Mouse (Mus musculus): Measurements from ENCODE around the gene Pknox2. TPM values are rescaled to one million over a fixed set of nuclear protein-coding genes. Genes with fewer than 3 reads are reported as not detected.

The Pknox2 gene
- polyA plus RNA-seq, 1 experiment from 2014 or later = 33.4 TPM

DNA sequence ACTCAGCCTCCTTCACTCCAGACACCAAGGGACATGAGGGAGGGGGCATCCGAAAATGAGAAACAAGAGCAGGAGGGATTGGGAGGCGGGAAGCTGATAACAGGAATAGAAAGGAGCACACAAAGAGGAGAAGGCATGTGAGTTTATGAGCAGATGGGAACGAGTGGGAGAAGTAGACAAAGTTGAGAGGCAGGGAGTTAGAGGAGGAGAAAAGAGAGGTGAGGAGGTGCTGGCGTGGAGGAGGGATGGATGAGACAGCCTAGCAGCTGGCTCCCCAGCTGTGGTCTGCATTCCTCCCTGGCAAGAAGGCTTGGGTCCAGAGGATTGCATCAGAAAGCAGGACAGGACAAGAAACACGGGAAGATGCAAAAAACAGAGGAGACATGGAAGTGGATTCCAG lies 92.5 kb downstream of the Pknox2 start:
- no peak for ATAC-seq (ENCODE audit: low read depth)
- Histone ChIP-seq H3K9me3 (ENCODE audit: control insufficient read depth, low read length) (no peaks in the 10 kb centered on the region), H3K4me2 (ENCODE audit: low read depth, low read length) (no peak overlapping the region), H3K36me3 (ENCODE audit: control insufficient read depth, insufficient read depth, low read length) (no peaks in the 10 kb centered on the region), H3K4me1 (ENCODE audit: control insufficient read depth, insufficient read depth, low read length) (peaks cover 39% of the 10 kb centered on the region), H3K27me3 (ENCODE audit: control insufficient read depth, insufficient read depth, low read length) (no peaks in the 10 kb centered on the region), H3K9ac (replicated peaks; ENCODE audit: low read depth, low read length) (no peak overlapping the region; the same call in 1 of the 2 replicates), H3K27ac (ENCODE audit: low read depth, low read length) (no peak overlapping the region; the same call in 1 of the 2 replicates), H3K4me3 (ENCODE audit: low read depth, low read length) (no peak overlapping the region)
- WGBS = 23% methylated on average over 5 of the region's 5 CpGs

- no peaks in the 10 kb centered on the region for H3K36me3 ChIP-seq (ENCODE audit: control insufficient read depth, insufficient read depth, low read length)
- H3K4me2 ChIP-seq (ENCODE audit: low read depth, low read length) = peak overlapping the region; percentile 29; the same call in 1 of the 2 replicates
- no peaks in the 10 kb centered on the region for H3K27me3 ChIP-seq (ENCODE audit: control insufficient read depth, insufficient read depth, low read length)
- no peak overlapping the region for H3K4me3 ChIP-seq (ENCODE audit: low read depth, low read length)
- no peaks in the 10 kb centered on the region for H3K9me3 ChIP-seq (ENCODE audit: control insufficient read depth, low read length)
- H3K4me1 ChIP-seq (ENCODE audit: control insufficient read depth, insufficient read depth, low read length) = peaks cover 43% of the 10 kb centered on the region
- H3K9ac ChIP-seq (replicated peaks; ENCODE audit: low read depth, low read length) = no peak overlapping the region; the same call in 1 of the 2 replicates
- 15% methylated on average over 21 of the region's 21 CpGs for WGBS
- peak; percentile 62 for ATAC-seq (ENCODE audit: low read depth)
- H3K27ac ChIP-seq (ENCODE audit: low read depth, low read length) = peak overlapping the region; percentile 61
These were observed 93.3 kb downstream of the Pknox2 start for GRCm38 (mm10) chr9:37053601-37054512.

GRCm38 (mm10) chr9:37053041-37053440 lies 94.2 kb downstream of the Pknox2 start:
- Histone ChIP-seq H3K4me1 (ENCODE audit: control insufficient read depth, insufficient read depth, low read length) (peaks cover 37% of the 10 kb centered on the region), H3K9me3 (ENCODE audit: control insufficient read depth, low read length) (no peaks in the 10 kb centered on the region), H3K9ac (replicated peaks; ENCODE audit: low read depth, low read length) (no peak overlapping the region), H3K36me3 (ENCODE audit: control insufficient read depth, insufficient read depth, low read length) (no peaks in the 10 kb centered on the region), H3K4me3 (ENCODE audit: low read depth, low read length) (no peak overlapping the region), H3K27ac (ENCODE audit: low read depth, low read length) (no peak overlapping the region), H3K4me2 (ENCODE audit: low read depth, low read length) (no peak overlapping the region), H3K27me3 (ENCODE audit: control insufficient read depth, insufficient read depth, low read length) (no peaks in the 10 kb centered on the region)
- no peak for ATAC-seq (ENCODE audit: low read depth)
- 40% methylated on average over 6 of the region's 6 CpGs for WGBS

- Histone ChIP-seq H3K4me3 (ENCODE audit: low read depth, low read length) (no peak overlapping the region), H3K36me3 (ENCODE audit: control insufficient read depth, insufficient read depth, low read length) (no peaks in the 10 kb centered on the region), H3K9me3 (ENCODE audit: control insufficient read depth, low read length) (no peaks in the 10 kb centered on the region), H3K9ac (replicated peaks; ENCODE audit: low read depth, low read length) (no peak overlapping the region), H3K4me1 (ENCODE audit: control insufficient read depth, insufficient read depth, low read length) (peaks cover 35% of the 10 kb centered on the region), H3K27ac (ENCODE audit: low read depth, low read length) (no peak overlapping the region), H3K27me3 (ENCODE audit: control insufficient read depth, insufficient read depth, low read length) (no peaks in the 10 kb centered on the region), H3K4me2 (ENCODE audit: low read depth, low read length) (no peak overlapping the region)
- WGBS = 94% methylated on average over 4 of the region's 4 CpGs
- no peak for ATAC-seq (ENCODE audit: low read depth)
These were observed 95.5 kb downstream of the Pknox2 start for GRCm38 (mm10) chr9:37051669-37052068.

DNA sequence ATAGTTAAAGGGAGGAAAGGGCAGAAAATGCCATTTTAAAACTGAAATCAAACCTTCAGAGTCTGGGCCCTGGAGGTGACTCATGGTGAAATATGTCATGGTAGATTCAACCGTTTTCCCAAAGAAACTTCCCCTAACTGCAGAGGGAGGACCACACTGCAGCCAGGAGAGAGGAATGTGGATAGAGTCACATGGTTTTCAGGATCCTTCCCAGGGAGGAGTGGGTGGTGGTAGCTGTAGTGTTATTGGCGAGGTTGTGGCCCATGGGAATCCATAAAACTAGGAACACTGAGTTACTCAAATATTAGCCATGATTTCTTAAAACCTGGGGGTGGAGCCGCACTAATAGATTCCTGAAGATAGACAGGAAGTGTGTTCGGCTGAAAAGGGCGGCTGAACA lies 99.7 kb downstream of the Pknox2 start:
- no peak overlapping the region for H3K27ac ChIP-seq (ENCODE audit: low read depth, low read length)
- no peak overlapping the region for H3K4me2 ChIP-seq (ENCODE audit: low read depth, low read length)
- H3K4me1 ChIP-seq (ENCODE audit: control insufficient read depth, insufficient read depth, low read length) = 0 out of 2 replicates have a peak, but pooled peaks cover 6% of the 10 kb centered on the region
- no peak overlapping the region for H3K9ac ChIP-seq (replicated peaks; ENCODE audit: low read depth, low read length)
- H3K4me3 ChIP-seq (ENCODE audit: low read depth, low read length) = no peak overlapping the region
- WGBS = 65% methylated on average over 5 of the region's 5 CpGs
- no peaks in the 10 kb centered on the region for H3K27me3 ChIP-seq (ENCODE audit: control insufficient read depth, insufficient read depth, low read length)
- no peak for ATAC-seq (ENCODE audit: low read depth)
- H3K36me3 ChIP-seq (ENCODE audit: control insufficient read depth, insufficient read depth, low read length) = no peaks in the 10 kb centered on the region
- no peaks in the 10 kb centered on the region for H3K9me3 ChIP-seq (ENCODE audit: control insufficient read depth, low read length)

DNA sequence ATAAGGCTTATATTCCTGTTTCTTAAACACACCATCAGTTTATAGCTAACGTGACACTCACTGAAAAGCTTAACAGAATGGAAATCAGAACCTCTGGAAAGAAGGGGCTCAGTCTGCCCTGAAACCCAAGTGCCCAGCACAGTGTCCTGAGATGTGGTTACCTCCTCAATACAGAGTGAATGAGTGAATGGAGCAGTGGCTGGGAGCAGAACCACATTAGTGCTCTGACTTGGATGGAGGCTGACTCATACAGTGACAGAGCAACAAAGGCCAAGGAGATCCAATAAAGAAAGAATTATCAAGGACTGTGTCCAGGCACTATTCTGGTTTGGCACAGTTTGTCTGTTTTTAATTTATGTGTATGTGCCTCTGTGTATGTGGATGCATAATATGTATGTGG lies 101.3 kb downstream of the Pknox2 start:
- H3K9ac ChIP-seq (replicated peaks; ENCODE audit: low read depth, low read length) = no peak overlapping the region
- WGBS = 73% methylated on average over 1 of the region's 1 CpGs
- 0 out of 2 replicates have a peak, but pooled peaks cover 6% of the 10 kb centered on the region for H3K4me1 ChIP-seq (ENCODE audit: control insufficient read depth, insufficient read depth, low read length)
- no peaks in the 10 kb centered on the region for H3K27me3 ChIP-seq (ENCODE audit: control insufficient read depth, insufficient read depth, low read length)
- H3K27ac ChIP-seq (ENCODE audit: low read depth, low read length) = no peak overlapping the region
- H3K4me2 ChIP-seq (ENCODE audit: low read depth, low read length) = no peak overlapping the region
- H3K36me3 ChIP-seq (ENCODE audit: control insufficient read depth, insufficient read depth, low read length) = no peaks in the 10 kb centered on the region
- no peaks in the 10 kb centered on the region for H3K9me3 ChIP-seq (ENCODE audit: control insufficient read depth, low read length)
- ATAC-seq (ENCODE audit: low read depth) = no peak
- no peak overlapping the region for H3K4me3 ChIP-seq (ENCODE audit: low read depth, low read length)

DNA sequence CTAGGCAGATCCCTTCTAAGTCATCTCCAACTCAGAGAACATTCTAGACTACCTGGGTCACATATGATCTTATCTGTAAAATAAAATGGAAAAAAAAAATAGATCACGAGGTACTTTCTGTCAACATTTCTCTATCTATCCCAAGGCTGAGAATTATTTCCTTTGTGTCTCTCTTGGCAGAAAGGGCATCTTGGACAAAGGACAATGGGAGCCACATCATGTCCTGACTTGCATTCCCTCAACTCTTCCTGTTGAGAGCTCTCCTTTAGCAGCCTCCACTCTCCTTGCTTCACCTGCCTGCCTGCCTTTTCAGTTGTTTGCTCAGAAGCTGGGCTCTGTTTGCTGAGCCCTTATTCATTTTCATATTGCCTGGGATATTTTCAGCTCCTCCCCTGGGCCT lies 103.0 kb downstream of the Pknox2 start:
- Histone ChIP-seq H3K4me3 (ENCODE audit: low read depth, low read length) (no peak overlapping the region), H3K4me2 (ENCODE audit: low read depth, low read length) (no peak overlapping the region), H3K9me3 (ENCODE audit: control insufficient read depth, low read length) (no peaks in the 10 kb centered on the region), H3K27me3 (ENCODE audit: control insufficient read depth, insufficient read depth, low read length) (no peaks in the 10 kb centered on the region), H3K27ac (ENCODE audit: low read depth, low read length) (no peak overlapping the region), H3K4me1 (ENCODE audit: control insufficient read depth, insufficient read depth, low read length) (peaks cover 8% of the 10 kb centered on the region; the same call in 1 of the 2 replicates), H3K9ac (replicated peaks; ENCODE audit: low read depth, low read length) (no peak overlapping the region), H3K36me3 (ENCODE audit: control insufficient read depth, insufficient read depth, low read length) (no peaks in the 10 kb centered on the region)
- 90% methylated on average over 1 of the region's 1 CpGs for WGBS
- ATAC-seq (ENCODE audit: low read depth) = no peak

- H3K9ac ChIP-seq (replicated peaks; ENCODE audit: low read depth, low read length) = no peak overlapping the region
- H3K27ac ChIP-seq (ENCODE audit: low read depth, low read length) = no peak overlapping the region
- no peak for ATAC-seq (ENCODE audit: low read depth)
- H3K36me3 ChIP-seq (ENCODE audit: control insufficient read depth, insufficient read depth, low read length) = no peaks in the 10 kb centered on the region
- H3K9me3 ChIP-seq (ENCODE audit: control insufficient read depth, low read length) = no peaks in the 10 kb centered on the region
- H3K4me3 ChIP-seq (ENCODE audit: low read depth, low read length) = no peak overlapping the region
- no peaks in the 10 kb centered on the region for H3K27me3 ChIP-seq (ENCODE audit: control insufficient read depth, insufficient read depth, low read length)
- WGBS = 68% methylated on average over 3 of the region's 3 CpGs
- peaks cover 12% of the 10 kb centered on the region for H3K4me1 ChIP-seq (ENCODE audit: control insufficient read depth, insufficient read depth, low read length)
- no peak overlapping the region for H3K4me2 ChIP-seq (ENCODE audit: low read depth, low read length)
These were observed 108.3 kb downstream of the Pknox2 start for GRCm38 (mm10) chr9:37038859-37039258.

- no peak overlapping the region for H3K4me2 ChIP-seq (ENCODE audit: low read depth, low read length)
These were observed 108.8 kb downstream of the Pknox2 start for GRCm38 (mm10) chr9:37038445-37038844.

More at GRCm38 (mm10) chr9:37038445-37038844, 108.8 kb downstream of the Pknox2 start:
- Histone ChIP-seq H3K9ac (replicated peaks; ENCODE audit: low read depth, low read length) (no peak overlapping the region), H3K4me1 (ENCODE audit: control insufficient read depth, insufficient read depth, low read length) (peaks cover 12% of the 10 kb centered on the region), H3K36me3 (ENCODE audit: control insufficient read depth, insufficient read depth, low read length) (no peaks in the 10 kb centered on the region), H3K4me3 (ENCODE audit: low read depth, low read length) (no peak overlapping the region), H3K27me3 (ENCODE audit: control insufficient read depth, insufficient read depth, low read length) (no peaks in the 10 kb centered on the region), H3K27ac (ENCODE audit: low read depth, low read length) (no peak overlapping the region), H3K9me3 (ENCODE audit: control insufficient read depth, low read length) (no peaks in the 10 kb centered on the region)
- WGBS = 44% methylated on average over 7 of the region's 7 CpGs
- ATAC-seq (ENCODE audit: low read depth) = no peak

All from neural tube, embryonic 14.5 days (tissue).